Mouse (Mus musculus) megakaryocyte, embryonic 14.5 days (primary cell): Measurements from ENCODE around the gene Gata5. TPM values are rescaled to one million over a fixed set of nuclear protein-coding genes. Genes with fewer than 3 reads are reported as not detected.

ENCODE experiments used
- H3K27me3 ChIP-seq: replicated peaks from 2 replicates; pipeline ENCODE3; 2012; ENCODE audit warnings: inconsistent platforms
- H3K36me3 ChIP-seq: replicated peaks from 2 replicates; pipeline ENCODE3; 2012; ENCODE audit warnings: low read length, inconsistent platforms, mixed read lengths
- H3K4me1 ChIP-seq: 2 replicates; pipeline ENCODE4 v1.6.1; 2012; ENCODE audit warnings: inconsistent platforms
- H3K4me3 ChIP-seq: replicated peaks from 2 replicates; pipeline ENCODE3; 2012; ENCODE audit warnings: moderate library complexity, mild to moderate bottlenecking, inconsistent platforms
- H3K9me3 ChIP-seq: 2 replicates; pipeline ENCODE4 v1.6.1; 2012; ENCODE audit warnings: inconsistent platforms
- FLI1 ChIP-seq: IDR thresholded peaks from 2 replicates; pipeline ENCODE4 v1.6.1; 2012; ENCODE audit warnings: low read length, inconsistent platforms, mixed read lengths
- GATA1 ChIP-seq: IDR thresholded peaks from 3 replicates; pipeline ENCODE4 v1.6.1; 2012; ENCODE audit warnings: mixed read lengths, low read length, inconsistent platforms, borderline replicate concordance
- polyA plus RNA-seq: library from polyadenylated mRNA; stranded (reverse); fragments of >175 nt; gene quantifications from 2 replicates; pipeline ENCODE4 v1.2.3, GENCODE M21; 2012; ENCODE audit warnings: low replicate concordance; ENCODE audit not compliant: insufficient read depth

Gene Gata5
- polyA plus RNA-seq, 1 experiment = not detected

DNA sequence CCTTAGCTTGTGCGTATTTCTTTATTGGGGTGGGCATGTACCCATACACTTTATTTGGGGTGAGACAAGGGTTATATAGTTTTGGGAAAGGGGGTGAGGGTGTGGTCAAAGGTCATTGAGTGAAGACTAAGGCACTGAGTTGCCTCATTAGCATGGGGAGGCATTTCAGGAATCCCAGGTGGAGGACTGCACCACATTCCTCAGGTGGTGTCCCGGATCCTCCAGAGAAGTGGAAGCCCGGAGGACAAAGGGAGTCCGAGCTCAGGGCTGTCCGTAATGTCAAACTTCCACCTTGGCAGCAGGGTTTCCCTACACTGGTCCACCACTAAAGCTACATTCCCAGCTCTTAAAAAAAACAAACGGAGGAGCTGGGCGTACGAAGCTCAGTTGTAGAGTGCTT is 41.6 kb downstream of the Gata5 start:
- no peak overlapping the region for H3K4me3 ChIP-seq
- H3K9me3 ChIP-seq = no peaks in the 10 kb centered on the region
- peaks cover 64% of the 10 kb centered on the region for H3K27me3 ChIP-seq
- H3K36me3 ChIP-seq = no peaks in the 10 kb centered on the region
- peaks cover 26% of the 10 kb centered on the region for H3K4me1 ChIP-seq
- TF ChIP-seq FLI1 (no peak), GATA1 (no peak)

DNA sequence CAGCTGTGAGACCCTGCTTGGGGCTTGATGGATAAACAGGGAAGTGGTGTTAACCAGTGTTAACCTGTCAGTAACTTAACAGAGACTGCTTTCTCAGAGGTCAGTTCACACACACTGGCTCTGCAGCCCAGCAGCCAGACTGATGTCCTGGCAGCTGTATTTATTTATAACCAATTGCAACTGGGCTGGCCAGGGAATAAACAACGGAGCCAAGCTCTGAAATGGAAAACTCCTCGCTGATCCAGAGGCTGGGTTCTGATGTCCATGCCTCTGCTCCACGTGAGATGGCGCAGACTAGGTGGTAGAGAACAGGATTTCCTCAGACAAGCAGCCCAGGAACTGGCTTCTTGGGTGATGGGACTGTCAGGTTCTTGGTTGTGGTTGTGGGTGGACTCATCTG is 42.5 kb downstream of the Gata5 start:
- Histone ChIP-seq H3K27me3 (peaks cover 73% of the 10 kb centered on the region), H3K9me3 (no peaks in the 10 kb centered on the region), H3K4me3 (no peak overlapping the region), H3K4me1 (peaks cover 26% of the 10 kb centered on the region), H3K36me3 (no peaks in the 10 kb centered on the region)
- TF ChIP-seq GATA1 (no peak), FLI1 (no peak)

DNA sequence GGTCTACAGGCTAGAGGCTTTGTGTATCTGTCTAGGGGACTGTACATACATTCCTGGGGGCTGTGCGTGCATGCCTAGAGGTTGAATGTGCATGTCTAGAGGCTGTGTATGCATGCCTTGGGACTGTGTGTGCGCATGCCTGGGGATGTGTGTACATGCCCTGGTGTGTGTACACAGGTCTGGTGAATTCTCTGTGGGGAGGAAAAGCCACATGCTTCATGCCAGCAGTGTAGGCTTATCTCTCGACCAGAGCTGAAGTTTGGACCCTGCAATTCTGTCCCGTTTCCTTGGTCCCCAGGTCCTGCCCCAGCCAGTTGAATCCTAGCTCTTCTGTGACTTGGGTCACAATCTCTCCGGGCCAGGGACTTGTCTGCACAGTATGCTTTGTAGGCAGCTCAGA is 42.9 kb downstream of the Gata5 start:
- TF ChIP-seq FLI1 (no peak), GATA1 (no peak)
- Histone ChIP-seq H3K36me3 (no peaks in the 10 kb centered on the region), H3K4me3 (no peak overlapping the region), H3K4me1 (peaks cover 26% of the 10 kb centered on the region), H3K27me3 (peaks cover 74% of the 10 kb centered on the region), H3K9me3 (no peaks in the 10 kb centered on the region)

DNA sequence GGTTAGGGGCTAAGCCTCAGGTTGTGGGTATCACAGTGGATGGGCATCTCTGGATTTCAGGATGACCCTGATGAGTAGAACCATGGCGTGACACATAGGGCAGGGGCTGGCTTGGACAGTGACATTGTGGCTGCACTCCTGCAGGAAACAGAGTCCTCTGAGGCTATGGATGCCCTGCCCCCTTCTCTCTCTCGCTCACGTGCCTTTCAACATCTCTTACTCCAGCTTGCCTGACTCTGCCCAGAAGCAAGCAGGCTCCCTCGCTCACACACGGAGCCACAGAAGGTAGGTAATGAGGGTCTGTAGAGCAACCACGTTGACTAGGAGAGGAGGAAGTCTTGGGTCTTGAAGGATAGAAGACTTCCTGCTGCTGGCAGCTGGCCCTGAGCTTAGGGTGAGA is 44.0 kb downstream of the Gata5 start:
- no peaks in the 10 kb centered on the region for H3K36me3 ChIP-seq
- H3K4me1 ChIP-seq = peaks cover 26% of the 10 kb centered on the region
- H3K4me3 ChIP-seq = peak overlapping the region; percentile 15
- H3K9me3 ChIP-seq = no peaks in the 10 kb centered on the region
- H3K27me3 ChIP-seq = peaks cover 79% of the 10 kb centered on the region
- TF ChIP-seq GATA1 = no peak
- TF ChIP-seq FLI1 = no peak

DNA sequence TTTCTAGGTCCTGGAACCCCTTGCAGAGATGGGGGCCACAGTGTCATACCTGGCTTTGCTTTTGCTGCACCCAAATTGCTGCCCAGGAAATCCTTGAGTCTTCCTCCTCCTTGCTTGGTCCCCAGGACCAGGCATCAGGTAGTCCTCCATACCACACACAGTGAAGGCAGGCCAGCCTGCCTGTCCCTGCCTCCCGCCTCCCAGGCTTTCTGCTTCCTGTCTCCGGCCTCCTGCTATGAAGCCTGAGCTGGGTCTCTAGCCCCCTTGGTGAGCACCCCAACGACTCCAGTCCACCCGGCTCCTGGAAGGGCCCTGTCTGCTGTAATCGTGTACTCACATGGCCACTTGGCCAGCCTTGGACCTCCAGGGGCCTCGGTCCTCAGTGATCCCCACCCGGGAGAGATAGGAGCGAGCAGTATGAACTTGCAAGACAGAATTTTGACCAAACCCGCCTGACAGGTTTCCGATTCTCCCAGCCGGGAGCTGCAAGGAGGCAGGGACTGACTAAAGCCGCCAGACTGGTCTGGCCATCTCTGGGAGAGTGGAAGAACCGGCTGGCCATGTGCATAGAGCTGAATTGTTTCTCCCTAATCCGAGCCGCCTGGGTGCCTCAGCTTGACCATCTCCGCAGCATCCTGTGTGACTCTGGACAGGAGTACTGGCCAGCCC is 44.9 kb downstream of the Gata5 start, which contains the start of gene Rbbp8nl:
TSS of gene Rbbp8nl (minus strand) at position 440 of the 669 bp plus-strand sequence.
- Histone ChIP-seq H3K36me3 (no peaks in the 10 kb centered on the region), H3K27me3 (peaks cover 87% of the 10 kb centered on the region), H3K4me1 (peaks cover 26% of the 10 kb centered on the region), H3K4me3 (peak within 1 kb of the TSS; percentile 15), H3K9me3 (no peaks in the 10 kb centered on the region)
- TF ChIP-seq FLI1 = no peak
- TF ChIP-seq GATA1 = no peak

DNA sequence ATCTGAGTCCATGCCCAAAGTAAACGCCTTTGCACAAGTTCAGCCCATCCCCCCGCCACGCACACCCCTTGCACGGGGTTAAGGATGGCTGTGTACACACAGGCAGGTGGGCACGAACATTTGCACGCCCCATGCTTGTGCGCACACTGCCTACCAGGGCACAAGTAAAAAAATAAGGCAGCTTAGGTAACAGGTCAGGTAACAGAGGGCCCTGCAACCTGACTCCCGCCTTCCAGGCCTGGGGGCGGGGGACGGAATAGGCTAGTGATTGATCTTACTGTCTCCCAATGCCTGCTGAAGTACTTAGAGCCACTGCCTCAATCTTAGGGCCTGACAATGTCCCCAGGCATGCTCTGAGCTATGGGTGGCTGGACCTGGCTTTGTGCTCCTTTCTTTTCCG is 45.5 kb downstream of the Gata5 start:
- H3K9me3 ChIP-seq = no peaks in the 10 kb centered on the region
- peaks cover 88% of the 10 kb centered on the region for H3K27me3 ChIP-seq
- TF ChIP-seq GATA1 = no peak
- no peak for TF ChIP-seq FLI1
- H3K4me1 ChIP-seq = peaks cover 26% of the 10 kb centered on the region
- H3K4me3 ChIP-seq = peak overlapping the region; percentile 4
- no peaks in the 10 kb centered on the region for H3K36me3 ChIP-seq

DNA sequence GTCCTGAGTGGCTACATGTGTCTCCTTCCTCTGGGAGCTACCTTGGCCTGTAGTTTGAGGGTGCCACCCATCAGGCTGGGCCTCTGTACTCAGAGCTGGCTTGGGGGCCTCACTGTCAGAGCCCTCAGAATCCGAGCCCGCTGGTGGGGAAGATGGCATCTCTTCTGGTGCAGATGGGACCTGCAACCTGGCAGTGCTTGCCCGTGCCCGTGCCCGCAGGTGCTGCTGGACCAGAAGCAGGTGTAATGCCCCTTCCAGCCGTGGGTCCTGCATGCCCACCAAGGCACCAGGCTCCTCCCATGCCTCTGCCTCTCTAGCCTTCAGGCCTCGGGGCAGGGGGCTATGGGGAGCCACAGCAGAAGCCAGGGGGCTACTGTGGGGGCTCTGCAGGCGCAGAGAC is 55.2 kb downstream of the Gata5 start:
- Histone ChIP-seq H3K9me3 (no peaks in the 10 kb centered on the region), H3K4me3 (no peak overlapping the region), H3K4me1 (peaks cover 52% of the 10 kb centered on the region), H3K36me3 (no peaks in the 10 kb centered on the region), H3K27me3 (peaks cover 44% of the 10 kb centered on the region)
- TF ChIP-seq FLI1 (no peak), GATA1 (no peak)

DNA sequence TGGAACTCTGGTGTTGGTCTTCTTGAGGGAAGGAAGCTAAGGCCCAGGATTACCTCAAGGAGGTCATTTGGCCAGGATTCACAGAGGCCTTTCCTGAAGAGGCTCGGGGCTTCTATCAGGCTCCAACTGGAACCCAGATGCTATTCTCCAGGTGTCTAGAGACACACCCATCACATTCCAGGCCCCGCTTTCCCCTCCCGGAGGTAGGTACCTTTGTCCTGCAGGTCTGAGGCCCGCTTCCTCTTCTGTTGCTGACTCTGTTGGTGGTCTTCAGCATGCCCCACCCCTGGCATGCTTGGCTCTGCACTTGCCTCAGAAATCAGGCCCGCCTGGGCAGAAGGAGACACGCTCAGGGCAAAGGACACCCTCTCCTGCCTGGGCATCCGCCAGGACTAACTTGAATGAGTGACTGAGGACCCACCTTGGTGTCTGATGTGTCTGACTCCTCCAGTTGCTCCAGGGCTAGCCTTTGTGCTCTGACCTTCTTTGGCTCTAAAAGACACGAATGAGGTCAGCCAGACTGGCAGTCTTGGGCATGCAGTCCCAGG is 56.7 kb downstream of the Gata5 start:
- TF ChIP-seq FLI1 = no peak
- H3K27me3 ChIP-seq = peaks cover 29% of the 10 kb centered on the region

DNA sequence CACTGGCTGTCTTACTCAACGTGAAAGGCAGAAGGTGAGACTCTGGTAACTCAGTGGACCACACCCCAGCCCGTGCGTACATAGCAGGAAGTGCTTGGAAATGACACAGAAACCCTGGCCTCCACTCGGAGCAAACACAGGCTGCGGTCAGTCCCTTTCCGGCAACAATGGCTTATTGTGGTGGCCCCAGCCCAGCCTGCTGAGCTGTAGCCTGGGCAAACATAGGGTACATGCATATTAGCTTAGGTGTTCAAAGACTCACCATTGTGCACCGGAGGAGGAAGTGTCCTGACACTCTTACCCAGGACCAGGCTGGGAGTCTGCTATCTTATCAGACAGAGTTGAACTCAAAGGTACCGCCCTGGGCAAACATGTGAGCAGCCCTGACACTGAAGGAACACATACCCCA is 57.6 kb downstream of the Gata5 start:
- peaks cover 22% of the 10 kb centered on the region for H3K27me3 ChIP-seq

More for the DNA sequence above, 56.7 kb downstream of the Gata5 start:
- Histone ChIP-seq H3K36me3 (no peaks in the 10 kb centered on the region), H3K4me3 (no peak overlapping the region), H3K9me3 (no peaks in the 10 kb centered on the region), H3K4me1 (peaks cover 55% of the 10 kb centered on the region)

DNA sequence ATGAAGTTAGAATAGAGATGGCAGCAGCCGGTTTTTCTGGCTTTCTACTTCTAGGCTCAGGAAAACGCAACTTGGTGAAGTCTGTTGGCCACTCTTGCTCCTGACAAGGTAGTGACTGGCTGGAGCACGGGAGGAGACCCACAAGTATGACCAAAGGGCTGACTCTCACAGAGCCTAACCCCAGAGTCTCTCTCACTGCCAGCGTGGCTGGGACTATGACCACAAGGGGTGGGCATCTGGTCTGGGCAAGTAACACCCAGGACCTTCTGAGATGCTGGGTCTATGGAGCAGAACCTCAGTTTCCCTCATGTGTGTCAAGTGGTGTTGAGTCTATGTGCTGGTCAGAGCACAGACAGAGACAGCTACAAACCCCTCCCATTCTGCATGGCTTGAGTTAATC is 58.1 kb downstream of the Gata5 start:
- H3K4me1 ChIP-seq = peaks cover 69% of the 10 kb centered on the region
- TF ChIP-seq FLI1 (no peak), GATA1 (no peak)
- no peaks in the 10 kb centered on the region for H3K9me3 ChIP-seq
- H3K36me3 ChIP-seq = no peaks in the 10 kb centered on the region
- H3K4me3 ChIP-seq = peak overlapping the region; percentile 91
- H3K27me3 ChIP-seq = peaks cover 17% of the 10 kb centered on the region

More for the DNA sequence above, 57.6 kb downstream of the Gata5 start:
- Histone ChIP-seq H3K4me1 (peaks cover 64% of the 10 kb centered on the region), H3K9me3 (no peaks in the 10 kb centered on the region), H3K4me3 (peak overlapping the region; percentile 91), H3K36me3 (no peaks in the 10 kb centered on the region)
- no peak for TF ChIP-seq GATA1
- TF ChIP-seq FLI1 = no peak

DNA sequence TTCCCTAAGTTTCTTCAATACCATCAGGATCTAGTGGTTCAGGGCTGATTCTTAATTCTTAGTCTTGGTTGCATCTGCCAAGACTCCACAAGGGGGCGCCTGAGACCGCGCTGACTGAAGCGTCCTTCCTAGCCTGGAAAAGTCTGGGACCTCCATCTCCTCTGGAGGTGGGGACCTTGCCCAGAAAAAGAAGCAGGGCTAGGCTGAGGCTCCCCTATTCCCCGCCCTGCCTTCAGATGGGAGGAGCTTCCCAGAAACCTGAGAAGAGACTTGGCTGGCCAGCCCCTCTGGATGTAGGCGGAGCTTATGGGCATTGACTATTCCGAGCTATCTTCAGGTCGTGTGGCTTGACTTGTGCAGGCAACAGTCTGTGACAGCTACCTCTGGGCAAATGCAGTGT is 58.7 kb downstream of the Gata5 start:
- peaks cover 14% of the 10 kb centered on the region for H3K27me3 ChIP-seq
- TF ChIP-seq FLI1 = no peak
- TF ChIP-seq GATA1 = no peak
- peaks cover 2% of the 10 kb centered on the region for H3K36me3 ChIP-seq
- H3K4me1 ChIP-seq = peaks cover 73% of the 10 kb centered on the region
- no peaks in the 10 kb centered on the region for H3K9me3 ChIP-seq
- H3K4me3 ChIP-seq = peak overlapping the region; percentile 91

Other genes with a start within 250 kb of the Gata5 start
- not detected in 2 replicates for gene Hrh3, start 230.2 kb downstream of the Gata5 start, polyA plus RNA-seq
- gene Osbpl2, start 215.4 kb downstream of the Gata5 start, polyA plus RNA-seq = 6.4 and 18.4 TPM in 2 replicates
- 509 and 1,399 TPM in 2 replicates for gene Adrm1, start 163.2 kb downstream of the Gata5 start, polyA plus RNA-seq
- 0.23 and 3.4 TPM in 2 replicates for gene Lama5, start 108.8 kb downstream of the Gata5 start, polyA plus RNA-seq
- gene Rps21, start 77.3 kb downstream of the Gata5 start, polyA plus RNA-seq = 99.7 and 1,213 TPM in 2 replicates
- gene Cables2, start 61.2 kb downstream of the Gata5 start, polyA plus RNA-seq = 8.4 and 46.3 TPM in 2 replicates
- 0.96 TPM in 1 of 2 replicates, not detected in the other for gene Rbbp8nl, start 44.8 kb downstream of the Gata5 start, polyA plus RNA-seq
- gene Slco4a1, start 121.5 kb upstream of the Gata5 start, polyA plus RNA-seq = 10.4 and 49.9 TPM in 2 replicates
- gene Ntsr1, start 165.3 kb upstream of the Gata5 start, polyA plus RNA-seq = not detected in 2 replicates
- 9.1 and 22.4 TPM in 2 replicates for gene Mrgbp, start 246.6 kb upstream of the Gata5 start, polyA plus RNA-seq